Mouse (Mus musculus): ENCODE data around the gene Tjp3.

DNA sequence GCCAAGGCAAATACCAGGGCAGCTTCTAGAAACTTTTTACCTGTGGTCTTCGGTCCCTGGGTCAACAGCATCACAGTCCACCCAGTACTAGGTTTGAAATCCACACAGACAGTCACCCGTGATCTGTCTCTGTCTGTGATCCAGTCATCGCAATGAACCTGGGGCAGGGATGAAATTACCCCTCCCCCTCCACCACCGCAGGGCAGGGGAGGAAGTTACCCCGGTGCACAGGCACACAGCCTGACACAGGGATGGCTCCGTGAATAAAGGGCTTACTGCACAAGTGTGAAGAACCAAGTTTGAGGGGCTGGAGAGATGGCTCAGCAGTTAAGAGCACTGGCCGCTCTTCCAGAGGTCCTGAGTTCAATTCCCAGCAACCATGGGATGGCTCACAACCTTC lies 12.4 kb upstream of the Tjp3 start:
- TF ChIP-seq CTCF (IDR thresholded peaks at IDR 0.05; ENCODE audit: low read depth) (no peak), EP300 (IDR thresholded peaks at IDR 0.05; ENCODE audit: low read depth) (no peak)
